Mouse (Mus musculus): ENCODE results near the gene Cks1b. TPM values are rescaled to one million over a fixed set of nuclear protein-coding genes. Genes with fewer than 3 reads are reported as not detected.

The Cks1b gene
- polyA plus RNA-seq, 1 experiment from 2014 or later = 13.1 TPM

DNA sequence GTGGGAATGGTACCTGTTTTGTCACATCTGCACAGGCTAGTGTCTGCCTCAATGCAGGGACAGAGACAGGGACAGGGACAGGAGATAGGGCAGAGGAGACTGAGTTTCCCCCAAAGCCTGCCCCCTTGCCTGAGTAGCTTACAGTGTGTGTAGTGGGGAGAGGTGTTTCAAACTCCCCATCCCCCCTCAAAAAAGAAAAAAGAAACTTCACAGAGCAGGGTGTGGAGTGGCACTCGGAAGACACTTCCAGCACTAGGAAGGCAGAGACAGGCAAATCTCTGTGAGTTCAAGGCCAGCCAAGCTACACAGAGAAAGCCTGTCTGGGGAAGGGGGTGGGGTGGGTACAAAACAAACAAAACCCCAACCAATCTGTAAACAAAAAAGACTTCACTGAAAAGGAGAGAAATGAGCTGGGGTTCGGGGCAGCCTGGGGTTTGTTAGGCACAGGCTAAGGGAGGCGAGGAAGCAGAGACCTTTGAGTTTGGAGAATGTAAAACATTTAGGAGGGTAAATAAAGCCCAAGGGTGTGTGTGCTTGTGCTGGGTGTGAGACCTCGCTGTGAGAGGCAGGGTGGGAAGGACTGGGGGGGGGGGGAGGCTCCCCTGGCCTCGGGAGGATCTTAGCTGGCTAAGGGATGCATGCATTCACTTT is 44.5 kb downstream of the Cks1b start:
- no peak overlapping the region for H3K4me3 ChIP-seq (ENCODE audit: inconsistent target)
- H3K36me3 ChIP-seq (ENCODE audit: inconsistent target) = no peaks in the 10 kb centered on the region
- WGBS (ENCODE audit: missing documents) = 58% methylated on average over 5 of the region's 5 CpGs
- no peaks in the 10 kb centered on the region for H3K79me2 ChIP-seq (ENCODE audit: inconsistent target)
- no peak overlapping the region for H3K27ac ChIP-seq

DNA sequence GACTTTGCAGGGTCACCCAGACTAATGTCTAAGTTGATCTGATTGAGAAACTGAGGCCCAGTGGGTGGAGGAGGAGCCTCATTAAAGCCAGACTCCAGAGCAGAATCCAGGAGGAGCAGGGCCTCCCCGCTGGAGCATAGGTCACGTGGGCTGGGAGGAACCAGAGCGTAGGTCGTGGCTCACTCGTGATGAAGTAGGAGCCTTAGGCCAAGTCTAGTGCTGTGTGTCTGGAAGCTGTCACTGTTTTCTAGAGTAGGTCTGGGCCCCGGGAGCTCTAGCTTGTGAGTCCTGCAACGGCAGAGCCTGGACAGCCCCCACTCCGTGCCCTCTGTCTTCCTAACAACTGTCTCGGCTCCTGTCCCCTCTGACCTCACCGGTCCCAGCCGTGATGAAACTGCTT is 50.8 kb downstream of the Cks1b start:
- Histone ChIP-seq H3K79me2 (ENCODE audit: inconsistent target) (no peaks in the 10 kb centered on the region), H3K27ac (no peak overlapping the region), H3K36me3 (ENCODE audit: inconsistent target) (no peaks in the 10 kb centered on the region), H3K4me3 (ENCODE audit: inconsistent target) (no peak overlapping the region)
- 91% methylated on average over 11 of the region's 11 CpGs for WGBS (ENCODE audit: missing documents)

DNA sequence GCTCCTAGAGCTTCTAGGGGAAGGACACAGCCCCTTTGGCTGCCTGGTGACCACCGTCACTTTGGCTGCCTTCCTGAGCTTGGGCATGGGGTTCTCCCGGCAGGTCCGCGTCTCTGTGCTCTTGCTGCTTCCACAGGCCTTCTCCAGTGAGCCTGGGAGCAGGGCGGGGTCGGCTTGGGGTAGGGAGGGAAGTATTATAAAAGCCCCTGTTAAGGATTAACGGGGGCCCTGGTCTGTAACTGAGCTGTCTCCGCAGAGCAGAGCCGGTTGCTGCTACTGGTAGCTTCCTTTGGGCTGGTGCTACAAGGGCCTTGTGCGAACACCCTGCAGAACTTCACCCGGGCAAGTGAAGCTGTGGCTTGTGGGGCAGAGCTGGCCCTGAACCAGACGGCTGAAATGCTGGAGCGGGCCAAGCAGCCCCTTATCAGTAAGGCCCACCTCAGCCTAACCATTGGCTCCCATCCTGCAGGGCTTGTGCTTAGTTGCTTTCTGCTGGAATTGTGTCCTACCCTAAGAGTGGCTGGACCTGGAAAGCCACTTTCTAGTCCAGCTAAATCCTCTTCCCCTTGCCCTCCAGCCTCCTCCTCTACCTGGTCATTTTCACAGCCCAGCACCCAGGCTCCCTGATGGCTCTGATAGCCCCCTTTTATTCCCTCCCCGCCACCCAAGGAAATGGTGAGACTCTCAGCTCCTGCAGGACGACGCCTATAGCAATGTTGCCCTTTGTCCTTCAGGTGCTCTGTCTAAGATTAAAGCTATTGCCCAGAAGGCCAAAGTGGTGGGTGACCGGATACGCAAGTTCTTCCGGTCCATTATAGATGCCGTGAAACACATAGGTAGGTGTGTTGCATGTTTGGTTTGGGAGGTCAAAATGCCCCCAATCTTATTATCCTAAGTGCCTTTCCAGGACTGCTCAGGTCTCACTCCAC is 52.4 kb downstream of the Cks1b start:
- H3K79me2 ChIP-seq (ENCODE audit: inconsistent target) = no peaks in the 10 kb centered on the region
- 86% methylated on average over 20 of the region's 20 CpGs for WGBS (ENCODE audit: missing documents)
- no peak overlapping the region for H3K4me3 ChIP-seq (ENCODE audit: inconsistent target)
- H3K36me3 ChIP-seq (ENCODE audit: inconsistent target) = no peaks in the 10 kb centered on the region
- no peak overlapping the region for H3K27ac ChIP-seq

Other genes with a start within 250 kb of the Cks1b start
- 79.6 to 84.3 TPM (median 80.5 TPM) in 3 replicates for gene Scamp3, start 240.9 kb downstream of the Cks1b start, polyA plus RNA-seq (2018)
- 1.1 to 4.4 TPM (median 1.9 TPM) in 3 replicates for gene Fam189b, start 235.2 kb downstream of the Cks1b start, polyA plus RNA-seq (2018)
- gene Gba, start 215.5 kb downstream of the Cks1b start, polyA plus RNA-seq (2018) = 205 to 294 TPM (median 220 TPM) in 3 replicates
- 0.17 to 0.68 TPM (median 0.34 TPM) in 3 replicates for gene Thbs3, start 203.2 kb downstream of the Cks1b start, polyA plus RNA-seq (2018)
- gene Mtx1, start 191.3 kb downstream of the Cks1b start, polyA plus RNA-seq (2018) = 55.2 to 102 TPM (median 79.3 TPM) in 3 replicates
- not detected in 3 replicates for gene Muc1, start 189.3 kb downstream of the Cks1b start, polyA plus RNA-seq (2018)
- gene Krtcap2, start 172.4 kb downstream of the Cks1b start, polyA plus RNA-seq (2018) = 30.5 to 54.3 TPM (median 43.8 TPM) in 3 replicates
- gene Trim46, start 172.1 kb downstream of the Cks1b start, polyA plus RNA-seq (2018) = 0.22 TPM in 1 of 3 replicates, not detected in the others
- 23.7 to 90.4 TPM (median 70.3 TPM) in 3 replicates for gene Dpm3, start 159.0 kb downstream of the Cks1b start, polyA plus RNA-seq (2018)
- gene Slc50a1, start 147.8 kb downstream of the Cks1b start, polyA plus RNA-seq (2018) = 18.0 to 31.9 TPM (median 31.9 TPM) in 3 replicates
- 0.20 to 0.25 TPM in 2 of 3 replicates, not detected in the other for gene Efna1, start 137.2 kb downstream of the Cks1b start, polyA plus RNA-seq (2018)
- gene Efna3, start 95.4 kb downstream of the Cks1b start, polyA plus RNA-seq (2018) = not detected in 3 replicates
- not detected in 3 replicates for gene Efna4, start 80.4 kb downstream of the Cks1b start, polyA plus RNA-seq (2018)
- gene Adam15, start 68.4 kb downstream of the Cks1b start, polyA plus RNA-seq (2018) = 143 to 250 TPM (median 157 TPM) in 3 replicates
- gene Dcst2, start 56.4 kb downstream of the Cks1b start, polyA plus RNA-seq (2018) = not detected in 3 replicates
- gene Dcst1, start 53.1 kb downstream of the Cks1b start, polyA plus RNA-seq (2018) = not detected in 3 replicates
- gene Zbtb7b, start 23.6 kb downstream of the Cks1b start, polyA plus RNA-seq (2018) = 41.6 to 50.1 TPM (median 42.1 TPM) in 3 replicates
- not detected in 3 replicates for gene Lenep, start 15.6 kb downstream of the Cks1b start, polyA plus RNA-seq (2018)
- gene Flad1, start 6.5 kb downstream of the Cks1b start, polyA plus RNA-seq (2018) = 11.3 to 17.1 TPM (median 16.4 TPM) in 3 replicates
- gene Shc1, start 60 bp upstream of the Cks1b start, polyA plus RNA-seq (2018) = 32.7 to 33.3 TPM (median 32.9 TPM) in 3 replicates
- gene Pygo2, start 11.8 kb upstream of the Cks1b start, polyA plus RNA-seq (2018) = 7.7 to 18.5 TPM (median 16.4 TPM) in 3 replicates
- gene Pbxip1, start 18.3 kb upstream of the Cks1b start, polyA plus RNA-seq (2018) = 5.3 to 6.8 TPM (median 5.4 TPM) in 3 replicates
- gene Pmvk, start 36.2 kb upstream of the Cks1b start, polyA plus RNA-seq (2018) = 15.3 to 25.4 TPM (median 21.3 TPM) in 3 replicates
- gene Kcnn3, start 101.8 kb upstream of the Cks1b start, polyA plus RNA-seq (2018) = 0.02 to 0.03 TPM in 2 of 3 replicates, not detected in the other